Mouse (Mus musculus): ENCODE measurements around the gene Cd5. TPM values are rescaled to one million over a fixed set of nuclear protein-coding genes. Genes with fewer than 3 reads are reported as not detected.

Cd5 gene
- total RNA-seq, 2 experiments from 2014 or later, result 3.7 TPM; not detected in 1

DNA sequence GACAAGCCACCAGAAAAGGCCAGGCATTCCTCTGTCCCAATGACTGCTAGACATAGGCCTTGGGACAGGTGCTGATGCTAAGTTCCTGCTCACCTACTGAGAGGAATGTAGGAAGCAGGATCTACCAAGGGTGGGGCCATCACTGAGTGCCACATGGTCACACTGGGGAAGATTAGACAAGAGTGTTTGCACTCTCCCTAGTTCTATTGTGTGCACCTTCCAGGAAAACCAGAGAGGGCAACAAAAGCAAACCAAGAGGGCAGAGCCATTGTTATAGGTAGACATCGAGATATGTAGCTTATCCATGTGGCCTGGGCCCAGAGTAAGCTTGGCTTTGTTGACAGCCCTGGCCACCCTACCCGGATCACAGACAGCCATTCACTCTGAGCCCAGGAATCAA is 53.1 kb downstream of the Cd5 start:
- ATAC-seq (replicated peaks; ENCODE audit: low FRiP score, low TSS enrichment, poor library complexity, severe bottlenecking), result no peak

DNA sequence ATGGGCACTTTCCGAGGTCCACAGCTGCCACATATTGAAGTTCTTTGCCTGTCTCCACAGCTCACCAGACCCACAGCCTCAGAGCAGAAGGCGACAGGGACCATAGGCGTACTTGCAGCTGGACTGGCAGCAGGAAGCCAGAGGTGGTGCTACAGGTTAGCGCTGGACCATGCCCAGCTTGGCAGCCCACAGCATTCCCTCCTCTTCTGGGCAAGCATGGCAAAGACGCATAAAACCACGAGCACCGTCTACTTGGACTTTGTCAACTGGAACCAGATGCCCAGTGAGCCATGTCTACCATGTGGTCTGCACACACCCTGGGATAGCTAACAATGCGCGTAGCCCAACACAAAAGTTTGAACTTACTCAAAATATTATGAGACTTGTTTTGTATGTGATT is 53.7 kb downstream of the Cd5 start:
- no peak for ATAC-seq (replicated peaks; ENCODE audit: low FRiP score, low TSS enrichment, poor library complexity, severe bottlenecking)

DNA sequence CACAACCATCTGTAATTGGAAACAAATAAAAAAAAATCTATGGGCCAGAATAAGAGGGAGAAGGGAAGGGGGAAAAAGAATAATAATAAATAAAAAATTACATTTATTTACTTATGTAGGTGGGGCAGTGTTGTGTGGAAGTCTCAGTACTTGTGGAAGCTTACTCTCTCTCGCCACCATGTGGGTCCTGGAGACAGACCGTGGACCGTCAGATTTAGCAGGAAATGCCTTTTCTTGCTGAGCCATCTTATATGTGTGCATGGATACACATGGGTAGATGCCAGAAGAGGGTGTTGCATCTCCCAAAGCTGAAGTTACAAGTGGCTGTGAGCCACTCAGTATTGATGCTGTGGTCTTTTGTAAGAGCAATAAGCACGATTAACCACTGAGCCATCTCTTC is 57.2 kb downstream of the Cd5 start:
- ATAC-seq (replicated peaks; ENCODE audit: low FRiP score, low TSS enrichment, poor library complexity, severe bottlenecking), result no peak

DNA sequence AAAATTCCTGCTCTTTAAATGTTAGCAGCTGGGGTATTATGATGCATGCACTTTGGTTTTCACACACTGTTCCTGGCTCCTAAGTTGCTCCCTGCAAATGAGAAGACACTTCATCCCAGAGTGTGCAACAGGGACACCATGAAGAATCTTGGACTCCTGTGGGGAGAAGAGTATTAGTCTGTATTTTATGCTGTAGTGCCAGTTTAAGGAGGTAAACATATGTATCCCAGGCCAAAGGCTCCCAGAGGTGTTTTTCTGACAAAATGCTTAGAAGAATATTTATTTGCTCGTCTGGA is 60.1 kb downstream of the Cd5 start:
- no peak for ATAC-seq (replicated peaks; ENCODE audit: low FRiP score, low TSS enrichment, poor library complexity, severe bottlenecking)

DNA sequence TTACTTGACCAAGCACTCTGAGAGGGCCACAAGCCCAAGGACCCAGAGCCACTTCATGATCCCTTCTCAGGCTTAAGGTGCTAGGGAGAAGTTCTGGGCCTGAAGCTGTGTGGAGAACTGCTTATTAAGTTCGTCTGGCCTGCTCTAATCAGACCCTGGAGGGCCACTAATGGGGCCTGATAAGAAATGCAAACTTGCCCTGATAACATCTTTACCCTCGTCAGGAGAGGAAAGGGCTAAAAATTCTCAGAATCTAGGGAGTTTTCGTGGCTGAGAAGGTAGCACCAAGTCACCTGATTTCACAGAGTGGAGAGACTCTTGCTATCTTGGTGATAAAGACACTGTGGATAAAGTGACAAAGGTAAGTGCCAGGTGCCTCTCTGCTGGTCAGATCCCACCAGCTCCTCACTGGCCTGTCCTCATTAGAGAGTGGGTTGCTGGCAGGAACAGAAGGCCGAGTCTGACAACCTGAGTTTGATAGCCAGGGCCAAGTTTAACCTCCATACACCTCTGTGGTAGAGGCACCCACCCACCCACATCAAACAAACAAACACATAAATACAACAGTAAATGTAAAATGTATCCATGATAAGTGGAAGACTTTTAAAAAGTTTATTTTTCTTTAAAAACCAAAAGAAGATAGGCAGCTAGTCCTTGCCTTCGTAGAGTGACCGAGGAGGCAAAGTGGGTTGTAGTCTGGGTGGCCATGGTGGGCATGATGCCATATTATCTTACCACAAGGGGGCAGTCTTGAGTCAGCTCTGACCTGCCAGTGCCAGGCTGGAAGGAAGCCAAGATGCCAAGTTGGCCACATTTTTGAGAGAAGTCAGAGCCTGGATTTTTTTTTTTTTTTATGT is 60.7 kb downstream of the Cd5 start, which contains the start of gene Pga5:
Gene Pga5, minus strand, starts transcription at position 157 of the 857 bp plus-strand sequence.
- ATAC-seq (replicated peaks; ENCODE audit: low FRiP score, low TSS enrichment, poor library complexity, severe bottlenecking), result peak; percentile 75

DNA sequence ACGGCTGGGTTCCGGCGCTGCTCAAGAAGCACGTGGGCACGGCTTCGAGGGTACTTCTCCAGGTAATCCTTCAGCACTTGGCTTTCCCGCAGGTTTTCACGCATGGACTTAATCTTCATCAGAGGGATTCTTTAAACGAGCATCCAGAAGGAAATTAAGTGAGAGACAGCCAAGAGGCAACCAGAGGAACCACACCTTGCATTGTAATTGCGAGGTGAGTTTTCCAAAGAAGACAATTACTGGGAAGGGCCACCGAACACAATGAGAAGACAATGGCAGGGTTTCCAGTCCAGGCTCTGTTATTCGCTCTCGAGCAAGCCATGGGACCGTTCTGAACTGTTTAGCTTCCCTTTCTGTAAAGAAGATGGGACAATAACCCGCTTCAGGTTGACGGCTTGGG is 62.1 kb downstream of the Cd5 start:
- no peak for ATAC-seq (replicated peaks; ENCODE audit: low FRiP score, low TSS enrichment, poor library complexity, severe bottlenecking)

DNA sequence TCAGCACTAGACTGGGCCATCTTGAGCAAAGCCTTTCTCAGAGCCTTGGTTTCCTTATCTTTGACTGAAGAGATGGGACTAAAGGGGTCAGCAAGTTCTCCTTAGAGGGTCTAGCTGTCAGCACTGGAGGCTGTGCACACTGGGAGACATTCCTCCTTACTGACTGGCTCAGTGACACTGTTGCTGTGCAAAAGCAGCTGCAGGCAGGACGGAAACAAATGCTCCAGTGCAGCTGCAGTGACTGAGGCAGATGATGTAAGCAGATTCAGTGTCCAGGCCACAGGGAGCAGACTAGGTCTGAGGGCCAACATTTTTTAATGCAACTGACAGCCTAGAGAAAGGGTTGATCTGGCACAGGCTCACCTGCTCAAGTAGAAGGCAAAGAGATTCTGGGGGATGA is 65.5 kb downstream of the Cd5 start:
- ATAC-seq (replicated peaks; ENCODE audit: low FRiP score, low TSS enrichment, poor library complexity, severe bottlenecking), result no peak

DNA sequence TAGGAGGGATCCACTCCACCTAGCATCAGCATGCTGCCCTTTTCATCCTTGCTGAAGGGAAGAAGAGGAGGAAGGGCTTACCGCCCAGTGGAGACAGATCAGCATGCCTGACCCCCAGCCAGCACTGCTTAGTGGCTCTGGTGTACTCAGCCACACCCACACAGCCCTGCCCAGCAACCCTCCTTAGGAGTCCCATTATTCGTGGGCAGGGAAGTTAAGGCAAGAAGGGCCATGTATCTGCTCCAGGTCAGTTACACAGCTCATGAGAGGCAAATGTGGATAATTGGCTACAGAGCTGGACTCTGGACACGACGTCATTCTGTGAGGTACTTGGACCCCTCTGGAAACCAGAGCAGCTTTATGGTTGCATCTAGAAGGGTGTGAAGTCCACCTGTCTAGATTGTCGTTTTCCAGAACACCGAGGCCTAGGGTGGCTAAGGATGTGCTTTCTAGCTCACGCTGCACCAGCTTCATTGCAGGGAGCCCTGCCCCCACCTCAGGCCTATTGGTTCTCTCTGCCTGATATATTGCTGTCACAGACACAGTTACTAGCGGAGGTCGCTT is 66.9 kb downstream of the Cd5 start:
- ATAC-seq (replicated peaks; ENCODE audit: low FRiP score, low TSS enrichment, poor library complexity, severe bottlenecking), result no peak

DNA sequence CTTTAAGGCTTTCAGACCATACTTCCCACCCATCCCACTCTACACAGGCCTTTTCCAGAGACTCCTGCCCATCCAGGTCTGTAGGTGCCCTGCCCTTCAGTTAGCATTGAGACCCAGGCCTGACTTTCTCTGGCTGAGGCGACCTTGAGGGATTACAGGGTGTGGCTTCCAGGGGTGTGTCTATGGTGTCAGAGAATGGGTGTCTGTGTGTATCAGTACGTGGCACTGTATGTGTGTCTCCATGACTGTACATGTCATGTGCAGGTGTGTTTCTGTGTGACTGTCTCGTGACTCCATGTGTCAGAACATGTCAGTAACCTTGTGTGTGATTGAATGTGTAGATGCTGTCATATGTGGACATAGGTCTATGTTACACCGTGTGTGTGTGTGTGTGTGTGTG is 67.5 kb downstream of the Cd5 start:
- no peak for ATAC-seq (replicated peaks; ENCODE audit: low FRiP score, low TSS enrichment, poor library complexity, severe bottlenecking)

Other genes starting within 250 kb of the Cd5 start
- 98.2 and 112 TPM in 2 replicates for gene Cpsf7, start 213.7 kb downstream of the Cd5 start, total RNA-seq (2014; fragmentation: Nextera tagmentation)
- 36.3 and 39.4 TPM in 2 replicates for gene Cpsf7, start 213.7 kb downstream of the Cd5 start, total RNA-seq (2017)
- gene Sdhaf2, start 212.9 kb downstream of the Cd5 start, total RNA-seq (2014; fragmentation: Nextera tagmentation), result 71.9 and 73.0 TPM in 2 replicates
- gene Sdhaf2, start 212.9 kb downstream of the Cd5 start, total RNA-seq (2017), result 61.3 and 105 TPM in 2 replicates
- gene Tmem216, start 182.8 kb downstream of the Cd5 start, total RNA-seq (2014; fragmentation: Nextera tagmentation), result 9.0 and 14.9 TPM in 2 replicates
- gene Tmem216, start 182.8 kb downstream of the Cd5 start, total RNA-seq (2017), result 12.2 and 19.9 TPM in 2 replicates
- 17.7 and 27.3 TPM in 2 replicates for gene Cyb561a3, start 161.8 kb downstream of the Cd5 start, total RNA-seq (2014; fragmentation: Nextera tagmentation)
- 7.6 and 11.9 TPM in 2 replicates for gene Cyb561a3, start 161.8 kb downstream of the Cd5 start, total RNA-seq (2017)
- gene Tmem138, start 161.6 kb downstream of the Cd5 start, total RNA-seq (2014; fragmentation: Nextera tagmentation), result 24.4 and 51.9 TPM in 2 replicates
- 7.2 and 8.8 TPM in 2 replicates for gene Tmem138, start 161.6 kb downstream of the Cd5 start, total RNA-seq (2017)
- gene Ddb1, start 133.7 kb downstream of the Cd5 start, total RNA-seq (2014; fragmentation: Nextera tagmentation), result 229 and 288 TPM in 2 replicates
- 535 and 656 TPM in 2 replicates for gene Ddb1, start 133.7 kb downstream of the Cd5 start, total RNA-seq (2017)
- 9.0 and 9.6 TPM in 2 replicates for gene Tkfc, start 133.3 kb downstream of the Cd5 start, total RNA-seq (2014; fragmentation: Nextera tagmentation)
- 1.9 and 4.2 TPM in 2 replicates for gene Tkfc, start 133.3 kb downstream of the Cd5 start, total RNA-seq (2017)
- gene Vwce, start 104.8 kb downstream of the Cd5 start, total RNA-seq (2014; fragmentation: Nextera tagmentation), result 0.90 and 0.99 TPM in 2 replicates
- not detected in 2 replicates for gene Vwce, start 104.8 kb downstream of the Cd5 start, total RNA-seq (2017)
- gene Pga5, start 60.9 kb downstream of the Cd5 start, total RNA-seq (2014; fragmentation: Nextera tagmentation), result not detected in 2 replicates
- gene Pga5, start 60.9 kb downstream of the Cd5 start, total RNA-seq (2017), result not detected in 2 replicates
- gene Vps37c, start 50.3 kb downstream of the Cd5 start, total RNA-seq (2014; fragmentation: Nextera tagmentation), result 18.3 and 20.2 TPM in 2 replicates
- 6.9 and 7.8 TPM in 2 replicates for gene Vps37c, start 50.3 kb downstream of the Cd5 start, total RNA-seq (2017)
- 2.4 and 3.2 TPM in 2 replicates for gene Cd6, start 91.1 kb upstream of the Cd5 start, total RNA-seq (2014; fragmentation: Nextera tagmentation)
- not detected in 2 replicates for gene Cd6, start 91.1 kb upstream of the Cd5 start, total RNA-seq (2017)
- 0.50 and 0.99 TPM in 2 replicates for gene Slc15a3, start 100.7 kb upstream of the Cd5 start, total RNA-seq (2014; fragmentation: Nextera tagmentation)
- 0.56 TPM in 1 of 2 replicates, not detected in the other for gene Slc15a3, start 100.7 kb upstream of the Cd5 start, total RNA-seq (2017)
- gene Tmem132a, start 130.9 kb upstream of the Cd5 start, total RNA-seq (2014; fragmentation: Nextera tagmentation), result 0.10 and 2.4 TPM in 2 replicates
- gene Tmem132a, start 130.9 kb upstream of the Cd5 start, total RNA-seq (2017), result 0.23 and 0.56 TPM in 2 replicates
- 23.4 and 41.0 TPM in 2 replicates for gene Tmem109, start 143.0 kb upstream of the Cd5 start, total RNA-seq (2014; fragmentation: Nextera tagmentation)
- gene Tmem109, start 143.0 kb upstream of the Cd5 start, total RNA-seq (2017), result 11.1 and 21.7 TPM in 2 replicates
- gene Prpf19, start 156.2 kb upstream of the Cd5 start, total RNA-seq (2014; fragmentation: Nextera tagmentation), result 148 and 173 TPM in 2 replicates
- 145 and 393 TPM in 2 replicates for gene Prpf19, start 156.2 kb upstream of the Cd5 start, total RNA-seq (2017)
- gene Zp1, start 181.6 kb upstream of the Cd5 start, total RNA-seq (2014; fragmentation: Nextera tagmentation), result not detected in 2 replicates
- gene Zp1, start 181.6 kb upstream of the Cd5 start, total RNA-seq (2017), result not detected in 2 replicates
- gene Ptgdr2, start 198.2 kb upstream of the Cd5 start, total RNA-seq (2014; fragmentation: Nextera tagmentation), result not detected in 2 replicates
- not detected in 2 replicates for gene Ptgdr2, start 198.2 kb upstream of the Cd5 start, total RNA-seq (2017)
- 24.8 and 30.6 TPM in 2 replicates for gene Ccdc86, start 210.3 kb upstream of the Cd5 start, total RNA-seq (2014; fragmentation: Nextera tagmentation)
- 21.0 and 26.2 TPM in 2 replicates for gene Ccdc86, start 210.3 kb upstream of the Cd5 start, total RNA-seq (2017)
- gene Ms4a10, start 235.7 kb upstream of the Cd5 start, total RNA-seq (2014; fragmentation: Nextera tagmentation), result not detected in 2 replicates
- gene Ms4a10, start 235.7 kb upstream of the Cd5 start, total RNA-seq (2017), result not detected in 2 replicates